Comparison of ENCODE assay signal across 16 mouse cellular contexts in genomic region chr1:169517376-169517892, GRCm38 (mm10). TPM values are rescaled to one million over a fixed set of nuclear protein-coding genes. Genes with fewer than 3 reads are reported as not detected.
DNase-seq lines count a peak whose midpoint lies in the region; ATAC-seq and TF ChIP-seq lines count a peak whose summit lies in the region.
"Had no signal": no experiment of that assay in that cellular context is flagged by ENCODE, and none has a peak within 500 bp of the region (broad histone marks: within the 10 kb centered on the region; RNA-seq: fewer than 3 reads in every experiment).

No protein-coding gene starts in this region.

- H3K27me3 ChIP-seq in heart, postnatal 0 days (ENCODE audit: control insufficient read depth, insufficient read depth, low read length), result no peaks in the 10 kb centered on the region
- no peaks in the 10 kb centered on the region for H3K27me3 ChIP-seq in lung, postnatal 0 days (replicated peaks; ENCODE audit: insufficient read depth, low read length)
- H3K27me3 ChIP-seq: heart, embryonic 13.5 days; hindbrain, embryonic 13.5 days had no signal

- intact Hi-C loops in heart, postnatal 14 days (cut with DNase I), result no loop called here
- intact Hi-C loops in gastrocnemius, adult 2 months (cut with DNase I), result no loop called here

- no peak for ATAC-seq in heart, postnatal 0 days (ENCODE audit: insufficient read depth, low read depth)
- no peak for ATAC-seq in lung, postnatal 0 days
- ATAC-seq in granulocyte monocyte progenitor cell, adult 5-6 weeks (replicated peaks; ENCODE audit: poor library complexity, severe bottlenecking), result 0 out of 2 replicates have a peak, but pooled peaks have one; percentile 15
- ATAC-seq: forebrain, postnatal 0 days had no signal

- peaks cover 65% of the 10 kb centered on the region for H3K36me3 ChIP-seq in heart, postnatal 0 days (replicated peaks; ENCODE audit: control insufficient read depth, insufficient read depth, low read length)
- peaks cover 6% of the 10 kb centered on the region for H3K36me3 ChIP-seq in lung, postnatal 0 days (ENCODE audit: insufficient read depth, low read length)

- no peak overlapping the region for H3K4me2 ChIP-seq in heart, postnatal 0 days (ENCODE audit: low read depth, low read length)
- no peak overlapping the region for H3K4me2 ChIP-seq in lung, postnatal 0 days (replicated peaks; ENCODE audit: low read depth, low read length)
- H3K4me2 ChIP-seq: heart, embryonic 13.5 days; hindbrain, embryonic 13.5 days had no signal

- peak; percentile 47 for TF ChIP-seq CTCF in heart, postnatal 0 days (IDR thresholded peaks at IDR 0.05; ENCODE audit: low read depth)
- TF ChIP-seq CTCF in lung, postnatal 0 days (IDR thresholded peaks at IDR 0.05), result peak; percentile 58
- no peak for TF ChIP-seq CTCF in gastrocnemius, adult 2 months (IDR thresholded peaks at IDR 0.05)

- no peak overlapping the region for H3K27ac ChIP-seq in heart, postnatal 0 days (ENCODE audit: low read depth)
- no peak overlapping the region for H3K27ac ChIP-seq in lung, postnatal 0 days (ENCODE audit: low read length)
- no peak overlapping the region for H3K27ac ChIP-seq in gastrocnemius, adult 2 months
- H3K27ac ChIP-seq: heart, embryonic 13.5 days; hindbrain, embryonic 13.5 days; layer of hippocampus, adult 2 months had no signal

- no peaks in the 10 kb centered on the region for H3K4me1 ChIP-seq in heart, postnatal 0 days (ENCODE audit: control insufficient read depth, insufficient read depth)
- H3K4me1 ChIP-seq in lung, postnatal 0 days (ENCODE audit: insufficient read depth, low read depth, low read length), result no peaks in the 10 kb centered on the region
- H3K4me1 ChIP-seq: heart, embryonic 13.5 days; hindbrain, embryonic 13.5 days had no signal

- no peak for TF ChIP-seq EP300 in heart, postnatal 0 days (IDR thresholded peaks at IDR 0.05; ENCODE audit: low read depth)
- no peak for TF ChIP-seq EP300 in lung, postnatal 0 days (IDR thresholded peaks at IDR 0.05)

- DNase-seq in heart, postnatal 0 days (ENCODE audit: low spot score), result no peak
- no peak for DNase-seq in heart, postnatal 14 days
- DNase-seq in lung, postnatal 0 days (ENCODE audit: low spot score), result no peak
- DNase-seq in lung, postnatal 4 days, result no peak
- no peak for DNase-seq in gastrocnemius, adult 2 months
- DNase-seq in heart, adult 18-20 months, result no peak
- DNase-seq in right cerebral cortex, adult 2 months (ENCODE audit: low spot score in 2 of 2), result no peak
- DNase-seq: cerebellum, adult 18-20 months; forebrain, postnatal 0 days; gastrocnemius, postnatal 36 days; kidney, adult 8-10 months; thymus, postnatal 14 days had no signal

- 95% methylated on average over 8 of the region's 8 CpGs for WGBS in heart, postnatal 0 days
- 95% methylated on average over 7 of the region's 8 CpGs for WGBS in lung, postnatal 0 days

- H3K9ac ChIP-seq in heart, postnatal 0 days (replicated peaks; ENCODE audit: low read depth, low read length), result no peak overlapping the region
- no peak overlapping the region for H3K9ac ChIP-seq in lung, postnatal 0 days (replicated peaks; ENCODE audit: low read depth)
- H3K9ac ChIP-seq: forebrain, postnatal 0 days; heart, embryonic 13.5 days; hindbrain, embryonic 13.5 days had no signal

- no peaks in the 10 kb centered on the region for H3K9me3 ChIP-seq in heart, postnatal 0 days (replicated peaks; ENCODE audit: control insufficient read depth, low read length)
- H3K9me3 ChIP-seq in lung, postnatal 0 days (ENCODE audit: low read length), result no peaks in the 10 kb centered on the region
- H3K9me3 ChIP-seq: heart, embryonic 13.5 days; hindbrain, embryonic 13.5 days had no signal

- H3K4me3 ChIP-seq in heart, postnatal 0 days (ENCODE audit: low read depth, low read length), result no peak overlapping the region
- H3K4me3 ChIP-seq in lung, postnatal 0 days (ENCODE audit: low read depth, low read length), result no peak overlapping the region
- H3K4me3 ChIP-seq in gastrocnemius, adult 2 months, result no peak overlapping the region
- H3K4me3 ChIP-seq: heart, embryonic 13.5 days; hindbrain, embryonic 13.5 days; layer of hippocampus, adult 2 months had no signal

RNA-seq across cellular contexts. Expression of gene Nuf2, which starts 13.8 kb away (rescaled TPM):
- total RNA-seq in heart, postnatal 0 days (2014; rRNA removed; ENCODE audit: low replicate concordance), result 18.2 and 27.9 TPM in 2 replicates
- polyA plus RNA-seq in heart, postnatal 0 days (2015; fragmentation: Nextera tagmentation; extraction: Ambion mirVana), result 14.5 and 15.3 TPM in 2 replicates
- 1 to 10 TPM; 2.8 to 4.9 TPM for total RNA-seq in heart, postnatal 14 days (2021)
- polyA plus RNA-seq in lung, postnatal 0 days (2015; fragmentation: Nextera tagmentation; extraction: Ambion mirVana), result 3.2 and 3.9 TPM in 2 replicates
- 24.9 and 39.0 TPM in 2 replicates for total RNA-seq in granulocyte monocyte progenitor cell, adult 5-6 weeks (2014; fragmentation: Nextera tagmentation)
- total RNA-seq in granulocyte monocyte progenitor cell, adult 5-6 weeks (2017), result 137 and 159 TPM in 2 replicates
- total RNA-seq in gastrocnemius, adult 2 months (2021), result not detected
- under 1 TPM; 0.30 to 0.33 TPM for total RNA-seq in heart, adult 18-20 months (2021)
